Mouse (Mus musculus): ENCODE measurements around the gene Aig1.

- TF ChIP-seq CTCF (IDR thresholded peaks at IDR 0.05), result no peak
- TF ChIP-seq POLR2A (IDR thresholded peaks at IDR 0.05; ENCODE audit: insufficient read depth, low read depth, low read length), result no peak
Observed at GRCm38 (mm10) chr10:13813591-13813990, 55.2 kb downstream of the Aig1 start.
